Mouse (Mus musculus) ES-E14 (cell line): ENCODE measurements around the gene Ankrd9.

ENCODE experiments used
- CHD2 ChIP-seq: IDR thresholded peaks from 2 replicates; pipeline ENCODE4 v1.6.1; 2014; ENCODE audit warnings: mild to moderate bottlenecking, low read depth, low read length, inconsistent platforms
- ZC3H11A ChIP-seq: IDR thresholded peaks from 2 replicates; pipeline ENCODE4 v1.6.1; 2012; ENCODE audit warnings: low read depth, mild to moderate bottlenecking, inconsistent platforms, low read length, borderline replicate concordance

DNA sequence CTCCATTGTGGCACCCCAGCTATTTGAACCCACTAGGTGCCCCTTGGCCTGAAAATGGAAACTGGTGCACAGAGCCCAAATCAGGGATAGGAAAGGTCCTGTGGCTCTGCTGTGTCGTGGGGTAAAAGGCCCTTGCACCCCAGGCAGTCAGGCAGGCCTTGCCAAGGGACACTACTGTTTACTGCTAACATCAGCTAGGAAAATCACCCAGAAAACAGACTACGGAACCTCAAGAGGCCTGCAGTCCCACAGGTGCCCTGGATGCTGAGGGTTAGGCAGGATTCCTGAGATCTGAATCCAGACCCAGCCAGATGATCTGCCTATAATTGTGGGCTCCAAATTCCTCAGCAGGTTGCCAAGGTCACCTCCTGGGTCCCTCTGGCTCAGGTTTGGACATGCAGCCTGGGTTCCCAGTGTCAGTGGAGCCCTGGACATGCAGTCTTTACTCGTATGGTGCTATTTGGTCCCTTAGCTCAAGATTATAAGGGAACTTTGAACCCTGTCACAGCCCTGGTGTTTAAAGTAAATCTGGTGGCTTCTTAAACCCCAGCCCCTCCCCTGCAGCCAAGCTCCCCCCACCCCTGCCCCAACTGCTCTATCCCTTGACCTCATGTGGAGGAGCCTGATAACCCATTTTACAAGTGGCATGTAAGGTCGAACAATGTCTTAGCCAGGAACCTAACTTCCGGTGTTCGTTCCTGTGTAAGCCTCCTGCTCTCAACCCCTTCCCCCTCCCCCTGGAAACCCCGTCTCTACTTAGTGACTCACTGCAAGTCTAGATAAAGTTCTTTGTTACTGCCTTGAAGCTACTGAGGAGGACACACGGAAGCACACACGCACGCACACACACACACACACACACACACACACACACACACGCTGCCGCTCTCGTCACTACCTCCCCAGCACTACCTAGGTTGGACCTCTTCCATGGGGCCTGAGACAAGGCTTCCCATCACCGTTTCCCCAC, 28.6 kb upstream of the Ankrd9 start:
- no peak for TF ChIP-seq ZC3H11A
- no peak for TF ChIP-seq CHD2
